Mouse (Mus musculus) hindbrain, embryonic 14.5 days (tissue): ENCODE results near the gene Gm3448. TPM values are rescaled to one million over a fixed set of nuclear protein-coding genes. Genes with fewer than 3 reads are reported as not detected.
A peak's percentile ranks its signal among the peaks of the same experiment; 100 is the strongest.
"Not testable (repeated sequence)": the region's sequence is repeated elsewhere in the genome, so short reads cannot be mapped to it uniquely, and the experiment has no call there.

ENCODE experiments used
- ATAC-seq: fragments of 200-750 bp; cut with Nextera tagmentation; 2 replicates; pipeline ENCODE4 v1.8.0; 2017; ENCODE audit warnings: moderate number of reproducible peaks, mild to moderate bottlenecking, moderate TSS enrichment, moderate library complexity; ENCODE audit not compliant: low FRiP score
- DNase-seq: peaks from one replicate; pipeline ENCODE4 v3.0.0-alpha.2; 2015; ENCODE audit warnings: low spot score
- H3K27ac ChIP-seq: fragments of 300-500 bp; sonication (generic); 2 replicates; pipeline ENCODE4 v1.5.1; 2014; ENCODE audit warnings: mild to moderate bottlenecking, moderate library complexity
- H3K27me3 ChIP-seq: fragments of 300-500 bp; sonication (generic); 2 replicates; pipeline ENCODE4 v1.6.1; 2014; ENCODE audit warnings: mild to moderate bottlenecking, low read length, mixed read lengths; ENCODE audit not compliant: control insufficient read depth, insufficient read depth
- H3K36me3 ChIP-seq: fragments of 300-500 bp; sonication (generic); replicated peaks from 2 replicates; pipeline ENCODE4 v1.6.1; 2014; ENCODE audit not compliant: control insufficient read depth, insufficient read depth
- H3K4me1 ChIP-seq: fragments of 300-500 bp; sonication (generic); replicated peaks from 2 replicates; pipeline ENCODE4 v1.6.1; 2014; ENCODE audit warnings: antibody characterized with exemption, low read length, mixed read lengths; ENCODE audit not compliant: control insufficient read depth, insufficient read depth
- H3K4me2 ChIP-seq: fragments of 300-500 bp; sonication (generic); replicated peaks from 2 replicates; pipeline ENCODE4 v1.6.1; 2014; ENCODE audit warnings: mild to moderate bottlenecking, moderate library complexity
- H3K4me3 ChIP-seq: fragments of 300-500 bp; sonication (generic); replicated peaks from 2 replicates; pipeline ENCODE4 v1.5.1; 2014; ENCODE audit warnings: mild to moderate bottlenecking, low read length
- H3K9ac ChIP-seq: fragments of 300-500 bp; sonication (generic); 2 replicates; pipeline ENCODE4 v1.6.1; 2014
- H3K9me3 ChIP-seq: fragments of 300-500 bp; sonication (generic); 2 replicates; pipeline ENCODE4 v1.6.1; 2016; ENCODE audit warnings: low read length; ENCODE audit not compliant: control insufficient read depth
- WGBS: fragments of 180-500 bp; shearing (Covaris S2); extraction: QIAGEN DNeasy Blood & Tissue Kit; methylation state at CpG from one replicate; pipeline ENCODE4 v1.1.7; 2014; 5-methylcytosine and 5-hydroxymethylcytosine counted together
- polyA plus RNA-seq: library from polyadenylated mRNA; unstranded; fragments of >200 nt; fragmentation: Nextera tagmentation; extraction: Ambion mirVana; gene quantifications from 2 replicates; pipeline ENCODE4 v1.2.1, GENCODE M21; 2014

Gm3448 gene
- polyA plus RNA-seq, 1 experiment from 2014 or later: 3.7 TPM

DNA sequence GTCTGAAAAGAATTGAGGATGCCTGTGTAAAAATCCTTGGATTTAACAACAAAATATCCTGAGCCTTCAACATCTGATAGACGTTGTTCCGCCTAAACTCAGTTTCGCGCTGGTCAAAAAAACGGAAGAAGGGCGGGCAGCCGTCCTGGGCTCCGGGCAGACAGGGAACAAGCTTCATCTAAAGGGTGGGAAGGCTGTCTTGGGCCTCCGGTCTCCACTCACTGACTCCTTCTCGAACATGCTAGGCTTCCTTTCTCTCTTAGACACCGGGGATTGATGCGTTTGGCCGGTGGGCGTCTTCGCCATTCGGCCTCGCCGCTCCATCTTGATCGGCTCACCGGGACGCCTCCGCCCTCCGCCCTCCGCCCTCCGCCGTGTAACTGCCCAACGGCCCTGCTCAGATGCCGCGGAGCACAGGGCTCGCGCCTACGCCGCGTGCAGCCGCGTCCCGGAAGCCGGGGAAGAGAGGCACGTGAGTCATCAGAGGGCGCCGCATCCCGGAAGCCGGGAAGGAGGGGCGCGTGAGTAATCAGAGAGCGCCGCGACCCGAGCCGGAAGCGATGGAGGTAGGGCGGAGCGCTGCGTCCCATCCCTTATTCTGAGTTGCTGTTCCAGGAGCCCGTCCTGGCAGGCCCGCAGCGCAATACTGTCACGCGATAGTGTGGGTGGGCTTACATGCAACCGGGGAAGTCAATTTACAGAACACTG is 31.5 kb downstream of the Gm3448 start, which contains the start of gene Gm3435:
Gm3435 (plus strand) TSS at position 471 of the 708 bp plus-strand sequence.
- H3K27me3 ChIP-seq, H3K9ac ChIP-seq, H3K27ac ChIP-seq, H3K4me3 ChIP-seq, H3K4me1 ChIP-seq, H3K9me3 ChIP-seq, H3K4me2 ChIP-seq, H3K36me3 ChIP-seq, DNase-seq: not testable (repeated sequence)
- WGBS: no CpG with 5 or more reads among the region's 60 CpGs
- ATAC-seq: peak; percentile 98

DNA sequence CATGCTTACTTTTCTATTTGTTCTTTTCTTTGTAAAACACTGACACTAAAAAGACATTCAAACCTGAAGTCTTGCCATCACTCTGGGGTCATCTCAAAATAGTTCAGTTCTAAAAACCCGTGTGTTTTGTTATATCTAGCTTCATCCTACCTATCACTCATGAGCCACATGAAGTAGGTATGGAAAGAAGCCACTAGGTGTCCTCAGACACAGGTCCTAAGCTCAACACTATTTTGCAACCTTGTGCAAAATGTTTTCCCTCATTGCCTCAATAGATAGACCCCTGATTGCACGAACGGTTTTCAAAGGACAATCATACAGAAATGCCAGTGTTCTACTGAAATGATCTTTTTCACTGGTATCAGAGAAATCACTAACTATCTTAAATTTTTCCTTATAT is 32.2 kb downstream of the Gm3448 start:
- ATAC-seq, H3K9me3 ChIP-seq, H3K27ac ChIP-seq, H3K36me3 ChIP-seq, H3K4me3 ChIP-seq, H3K4me1 ChIP-seq, H3K27me3 ChIP-seq, H3K9ac ChIP-seq, DNase-seq, H3K4me2 ChIP-seq: not testable (repeated sequence)
- no CpG with 5 or more reads among the region's 3 CpGs for WGBS

DNA sequence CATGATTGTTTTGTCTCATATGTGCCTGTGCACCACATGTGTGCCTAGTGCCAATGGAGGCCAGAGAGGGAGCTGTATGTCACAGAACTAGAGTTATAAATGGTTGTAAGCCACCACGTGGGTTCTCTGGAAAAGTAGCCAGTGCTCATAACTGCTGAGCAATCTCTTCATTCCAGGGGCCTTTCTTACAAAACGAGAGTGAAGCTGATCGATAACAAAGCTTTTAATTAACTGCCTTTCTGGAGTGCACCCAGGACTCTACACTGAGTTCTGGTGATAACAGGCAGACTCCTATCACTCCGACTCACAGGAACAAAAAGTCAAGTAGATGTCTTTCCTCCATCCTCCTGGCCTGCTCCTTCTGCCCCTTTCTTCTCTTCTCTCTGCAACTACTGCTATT is 41.3 kb downstream of the Gm3448 start:
- H3K27ac ChIP-seq, H3K9ac ChIP-seq, H3K27me3 ChIP-seq, H3K36me3 ChIP-seq, H3K4me2 ChIP-seq, H3K4me1 ChIP-seq, H3K9me3 ChIP-seq, ATAC-seq, H3K4me3 ChIP-seq, DNase-seq: not testable (repeated sequence)
- WGBS: no CpG with 5 or more reads among the region's 4 CpGs

DNA sequence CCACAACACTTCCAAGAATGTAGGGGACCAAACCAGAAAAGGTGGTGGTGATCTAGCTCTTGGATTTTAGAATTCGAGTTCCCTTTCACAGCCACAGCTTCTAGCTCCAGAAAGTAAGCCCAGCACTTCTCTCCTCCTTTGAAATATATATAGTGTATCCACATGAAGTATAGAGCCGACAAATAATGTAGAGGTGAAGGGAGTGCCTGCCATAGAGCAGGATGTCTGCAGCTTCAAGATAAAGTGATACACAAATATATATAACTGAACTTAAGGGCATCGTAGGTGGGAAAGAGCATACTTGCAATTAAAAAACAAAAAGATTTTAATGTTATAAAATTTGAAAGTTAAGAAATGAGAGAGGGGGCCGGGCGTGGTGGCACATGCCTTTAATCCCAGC is 47.2 kb downstream of the Gm3448 start:
- WGBS: no CpG with 5 or more reads among the region's 5 CpGs
- not testable (repeated sequence) for H3K27me3 ChIP-seq, ATAC-seq

DNA sequence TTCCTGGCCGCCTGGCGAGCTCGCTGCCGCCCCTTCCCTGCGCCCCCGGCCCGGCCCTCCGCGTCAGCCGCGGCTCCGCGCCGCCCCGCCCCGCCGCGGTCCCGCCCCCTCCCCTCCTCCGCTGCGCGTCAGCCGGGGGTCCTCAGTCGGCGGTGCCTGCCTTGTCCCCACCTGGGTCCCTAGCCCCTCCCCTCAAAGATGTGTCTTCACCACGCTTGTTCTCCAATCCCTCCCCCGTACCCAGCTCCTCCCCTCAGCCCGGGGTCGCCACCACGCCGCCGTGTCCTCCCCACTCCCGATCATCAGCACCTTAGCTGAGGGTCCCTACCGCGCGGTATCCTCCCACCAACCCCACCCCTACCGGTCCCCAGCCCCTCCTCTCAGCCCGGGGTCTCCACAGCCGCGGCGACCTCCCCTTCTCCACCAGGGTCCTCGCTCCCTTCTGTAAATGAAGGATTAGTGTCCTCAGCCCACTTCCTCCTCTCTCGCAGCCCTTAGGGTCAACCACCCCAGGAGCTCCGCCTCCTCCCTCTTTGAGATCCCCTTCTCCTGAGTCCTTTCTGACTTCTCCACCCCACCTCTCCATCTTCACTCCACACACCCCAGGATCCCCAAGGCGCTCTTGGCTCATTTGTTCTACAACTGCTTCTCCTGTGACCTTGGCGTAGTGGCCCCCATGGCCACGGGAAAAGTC is 48.1 kb downstream of the Gm3448 start:
- not testable (repeated sequence) for DNase-seq, H3K27me3 ChIP-seq, H3K9me3 ChIP-seq, H3K4me2 ChIP-seq, H3K36me3 ChIP-seq, H3K4me1 ChIP-seq, H3K9ac ChIP-seq, H3K4me3 ChIP-seq, H3K27ac ChIP-seq
- no CpG with 5 or more reads among the region's 47 CpGs for WGBS
- ATAC-seq: peak; percentile 93

More for the DNA sequence above, 47.2 kb downstream of the Gm3448 start:
- H3K9me3 ChIP-seq, DNase-seq, H3K4me2 ChIP-seq, H3K27ac ChIP-seq, H3K9ac ChIP-seq, H3K4me3 ChIP-seq, H3K4me1 ChIP-seq, H3K36me3 ChIP-seq: not testable (repeated sequence)

DNA sequence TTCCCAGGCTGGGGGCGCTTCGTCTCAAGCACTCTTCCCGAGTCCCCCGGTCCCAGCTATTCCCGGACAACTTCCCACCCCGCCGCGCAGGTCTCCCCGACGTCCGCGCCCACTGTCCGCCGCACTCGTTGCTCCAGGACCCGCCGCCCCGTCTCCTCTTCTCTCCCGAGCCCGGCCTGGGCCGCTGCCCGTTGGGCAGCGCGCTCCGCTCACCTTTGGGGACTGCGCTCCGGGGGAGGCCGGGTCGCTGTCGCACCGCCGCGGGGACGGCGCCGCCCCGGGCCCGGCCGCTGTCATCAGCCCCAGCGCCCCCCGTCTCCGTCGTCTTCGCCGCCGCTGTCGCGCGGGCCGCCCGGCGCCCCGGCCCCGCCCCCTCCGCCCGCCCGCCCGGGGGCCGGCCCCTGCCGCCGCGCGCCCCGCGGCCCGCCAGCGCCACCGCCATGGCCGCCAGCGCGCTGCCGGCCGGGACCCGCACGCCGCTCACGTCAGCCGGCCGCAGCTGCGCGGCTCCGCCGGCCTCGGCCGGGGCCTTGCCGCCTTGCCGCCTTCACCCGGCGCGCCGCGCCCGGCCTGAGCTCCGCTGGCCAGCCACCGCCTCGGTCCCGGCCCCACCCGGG is 48.7 kb downstream of the Gm3448 start:
- not testable (repeated sequence) for H3K9me3 ChIP-seq, H3K4me2 ChIP-seq, H3K9ac ChIP-seq, DNase-seq, H3K36me3 ChIP-seq, H3K27ac ChIP-seq, H3K4me3 ChIP-seq, H3K4me1 ChIP-seq, H3K27me3 ChIP-seq
- ATAC-seq: peak; percentile 78
- no CpG with 5 or more reads among the region's 98 CpGs for WGBS

DNA sequence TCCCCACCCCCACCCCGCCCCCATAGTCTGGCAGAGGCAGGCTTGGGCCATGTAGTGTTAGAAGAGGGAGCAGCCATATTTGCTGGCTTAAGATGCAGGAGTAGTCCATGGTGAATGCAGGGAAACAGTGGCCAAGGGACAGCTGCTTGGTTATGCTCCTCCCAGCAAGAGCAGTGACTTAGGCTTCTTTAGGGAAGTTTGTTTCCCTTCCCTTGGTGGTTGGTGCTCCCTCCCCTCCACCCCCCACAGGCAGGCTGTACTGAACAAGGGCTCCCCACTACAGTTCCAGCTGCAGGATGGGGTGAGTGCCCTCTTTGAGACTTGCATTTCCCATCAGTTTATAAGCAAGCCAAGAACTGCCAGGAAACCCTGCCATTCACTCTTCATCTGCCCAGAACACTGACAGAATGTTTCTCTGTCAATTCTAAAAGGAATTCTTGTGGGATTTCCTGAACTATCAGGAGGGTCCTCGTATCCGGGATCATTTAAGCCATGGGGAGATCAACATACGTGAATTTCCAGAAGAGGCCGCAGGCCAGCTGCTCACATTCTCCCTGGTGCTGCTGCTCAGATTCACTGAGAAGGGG is 51.1 kb downstream of the Gm3448 start:
- H3K9ac ChIP-seq, ATAC-seq, H3K4me3 ChIP-seq, DNase-seq, H3K36me3 ChIP-seq, H3K4me1 ChIP-seq, H3K27ac ChIP-seq, H3K4me2 ChIP-seq, H3K9me3 ChIP-seq, H3K27me3 ChIP-seq: not testable (repeated sequence)
- WGBS: 70% methylated on average over 4 of the region's 5 CpGs

DNA sequence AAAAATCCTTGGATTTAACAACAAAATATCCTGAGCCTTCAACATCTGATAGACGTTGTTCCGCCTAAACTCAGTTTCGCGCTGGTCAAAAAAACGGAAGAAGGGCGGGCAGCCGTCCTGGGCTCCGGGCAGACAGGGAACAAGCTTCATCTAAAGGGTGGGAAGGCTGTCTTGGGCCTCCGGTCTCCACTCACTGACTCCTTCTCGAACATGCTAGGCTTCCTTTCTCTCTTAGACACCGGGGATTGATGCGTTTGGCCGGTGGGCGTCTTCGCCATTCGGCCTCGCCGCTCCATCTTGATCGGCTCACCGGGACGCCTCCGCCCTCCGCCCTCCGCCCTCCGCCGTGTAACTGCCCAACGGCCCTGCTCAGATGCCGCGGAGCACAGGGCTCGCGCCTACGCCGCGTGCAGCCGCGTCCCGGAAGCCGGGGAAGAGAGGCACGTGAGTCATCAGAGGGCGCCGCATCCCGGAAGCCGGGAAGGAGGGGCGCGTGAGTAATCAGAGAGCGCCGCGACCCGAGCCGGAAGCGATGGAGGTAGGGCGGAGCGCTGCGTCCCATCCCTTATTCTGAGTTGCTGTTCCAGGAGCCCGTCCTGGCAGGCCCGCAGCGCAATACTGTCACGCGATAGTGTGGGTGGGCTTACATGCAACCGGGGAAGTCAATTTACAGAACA is 62.8 kb downstream of the Gm3448 start, which contains the start of the genes 9030025P20Rik and Gm3417:
9030025P20Rik (plus strand) TSS at position 107 of the 677 bp plus-strand sequence.
Gm3417 (minus strand) TSS at position 429 of the 677 bp plus-strand sequence.
- not testable (repeated sequence) for H3K9me3 ChIP-seq, H3K27ac ChIP-seq, H3K4me3 ChIP-seq, H3K4me1 ChIP-seq, H3K9ac ChIP-seq, H3K36me3 ChIP-seq, H3K27me3 ChIP-seq, DNase-seq
- peak; percentile 98 for ATAC-seq
- H3K4me2 ChIP-seq: peak within 1 kb of the TSS; percentile 36
- WGBS: no CpG with 5 or more reads among the region's 60 CpGs
